Mouse (Mus musculus): Measurements from ENCODE around the gene Col6a1. TPM values are rescaled to one million over a fixed set of nuclear protein-coding genes. Genes with fewer than 3 reads are reported as not detected.

The Col6a1 gene
- polyA plus RNA-seq, 1 experiment from 2014 or later, result 7.8 TPM

DNA sequence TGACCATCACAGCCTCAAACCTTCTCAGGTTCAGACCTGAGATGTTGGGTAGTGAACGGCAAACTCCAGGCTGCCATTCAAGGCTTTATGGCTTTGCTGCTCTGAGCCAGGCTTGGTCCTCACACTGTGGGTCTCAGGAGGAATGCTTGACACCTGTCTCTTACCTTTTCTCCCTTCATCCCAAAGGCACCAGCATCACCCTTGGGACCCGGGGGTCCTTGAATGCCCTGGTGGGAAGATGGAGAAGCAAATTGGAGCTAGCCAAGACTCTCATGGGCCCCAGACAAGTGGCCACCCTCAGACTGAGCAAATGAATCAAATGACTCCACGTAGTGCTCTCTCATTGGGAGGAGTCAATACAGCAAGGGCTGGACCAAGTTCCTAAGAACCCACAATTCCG is 8.3 kb downstream of the Col6a1 start:
- WGBS, result 93% methylated on average over 4 of the region's 4 CpGs
- no peak overlapping the region for H3K4me3 ChIP-seq
- no peak for DNase-seq (ENCODE audit: low spot score)
- H3K27me3 ChIP-seq (ENCODE audit: low read depth, poor library complexity, severe bottlenecking), result no peaks in the 10 kb centered on the region
- H3K9me3 ChIP-seq (replicated peaks), result no peaks in the 10 kb centered on the region
- 0 out of 2 replicates have a peak, but pooled peaks cover 5% of the 10 kb centered on the region for H3K36me3 ChIP-seq
- no peak overlapping the region for H3K27ac ChIP-seq
- H3K4me1 ChIP-seq, result 0 out of 2 replicates have a peak, but pooled peaks cover 7% of the 10 kb centered on the region

DNA sequence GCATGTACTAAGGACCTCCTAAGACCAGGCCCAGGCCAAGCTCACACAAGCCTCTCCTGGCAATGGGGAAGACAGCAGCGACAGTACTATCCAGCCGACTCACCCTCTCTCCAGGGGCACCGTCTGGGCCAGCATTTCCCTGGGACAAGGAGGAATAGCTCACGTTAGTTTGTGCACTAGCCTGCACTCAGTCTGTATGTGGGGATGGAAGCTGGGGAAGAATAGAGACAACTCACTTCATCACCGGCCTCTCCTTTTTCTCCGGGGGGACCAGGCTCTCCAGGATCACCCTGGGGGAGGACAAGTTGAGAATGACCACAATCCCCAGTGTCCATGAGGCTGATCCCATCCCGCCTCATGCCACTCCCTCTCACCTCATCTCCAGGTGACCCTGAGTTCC is 8.9 kb downstream of the Col6a1 start:
- 0 out of 2 replicates have a peak, but pooled peaks cover 5% of the 10 kb centered on the region for H3K36me3 ChIP-seq
- WGBS, result 89% methylated on average over 7 of the region's 7 CpGs

GRCm38 (mm10) chr10:76714303-76714702 is 11.7 kb downstream of the Col6a1 start:
- H3K9me3 ChIP-seq (replicated peaks), result no peaks in the 10 kb centered on the region
- no peak overlapping the region for H3K4me3 ChIP-seq
- 86% methylated on average over 7 of the region's 7 CpGs for WGBS
- no peak for DNase-seq (ENCODE audit: low spot score)
- H3K4me1 ChIP-seq, result 0 out of 2 replicates have a peak, but pooled peaks cover 7% of the 10 kb centered on the region
- H3K27ac ChIP-seq, result no peak overlapping the region
- no peaks in the 10 kb centered on the region for H3K27me3 ChIP-seq (ENCODE audit: low read depth, poor library complexity, severe bottlenecking)
- H3K36me3 ChIP-seq, result peaks cover 9% of the 10 kb centered on the region

More for the DNA sequence above, 8.9 kb downstream of the Col6a1 start:
- Histone ChIP-seq H3K27ac (no peak overlapping the region), H3K9me3 (replicated peaks) (no peaks in the 10 kb centered on the region), H3K4me1 (0 out of 2 replicates have a peak, but pooled peaks cover 7% of the 10 kb centered on the region), H3K27me3 (ENCODE audit: low read depth, poor library complexity, severe bottlenecking) (no peaks in the 10 kb centered on the region), H3K4me3 (no peak overlapping the region)
- DNase-seq (ENCODE audit: low spot score), result no peak

- no peak for DNase-seq (ENCODE audit: low spot score)
- H3K9me3 ChIP-seq (replicated peaks), result no peaks in the 10 kb centered on the region
- H3K4me1 ChIP-seq, result no peaks in the 10 kb centered on the region
- no peak overlapping the region for H3K27ac ChIP-seq
- 80% methylated on average over 3 of the region's 3 CpGs for WGBS
- no peak overlapping the region for H3K4me3 ChIP-seq
- H3K36me3 ChIP-seq, result peaks cover 9% of the 10 kb centered on the region
- no peaks in the 10 kb centered on the region for H3K27me3 ChIP-seq (ENCODE audit: low read depth, poor library complexity, severe bottlenecking)
Observed at GRCm38 (mm10) chr10:76712500-76712899, 13.5 kb downstream of the Col6a1 start.

- Histone ChIP-seq H3K27me3 (ENCODE audit: low read depth, poor library complexity, severe bottlenecking) (no peaks in the 10 kb centered on the region), H3K36me3 (peaks cover 4% of the 10 kb centered on the region), H3K9me3 (replicated peaks) (no peaks in the 10 kb centered on the region), H3K4me3 (no peak overlapping the region), H3K4me1 (no peaks in the 10 kb centered on the region), H3K27ac (no peak overlapping the region)
- DNase-seq (ENCODE audit: low spot score), result no peak
- WGBS, result 93% methylated on average over 16 of the region's 16 CpGs
Observed at GRCm38 (mm10) chr10:76711331-76711730, 14.6 kb downstream of the Col6a1 start.

- peaks cover 4% of the 10 kb centered on the region for H3K36me3 ChIP-seq
- no peaks in the 10 kb centered on the region for H3K4me1 ChIP-seq
- 87% methylated on average over 3 of the region's 3 CpGs for WGBS
- H3K27me3 ChIP-seq (ENCODE audit: low read depth, poor library complexity, severe bottlenecking), result no peaks in the 10 kb centered on the region
- no peaks in the 10 kb centered on the region for H3K9me3 ChIP-seq (replicated peaks)
- H3K4me3 ChIP-seq, result no peak overlapping the region
- no peak overlapping the region for H3K27ac ChIP-seq
- DNase-seq (ENCODE audit: low spot score), result no peak
Observed at GRCm38 (mm10) chr10:76708465-76708864, 17.5 kb downstream of the Col6a1 start.

GRCm38 (mm10) chr10:76707584-76707983 is 18.4 kb downstream of the Col6a1 start:
- 95% methylated on average over 1 of the region's 1 CpGs for WGBS
- H3K4me1 ChIP-seq, result no peaks in the 10 kb centered on the region
- no peak for DNase-seq (ENCODE audit: low spot score)
- no peak overlapping the region for H3K27ac ChIP-seq
- no peaks in the 10 kb centered on the region for H3K27me3 ChIP-seq (ENCODE audit: low read depth, poor library complexity, severe bottlenecking)
- H3K36me3 ChIP-seq, result peaks cover 4% of the 10 kb centered on the region
- H3K9me3 ChIP-seq (replicated peaks), result no peaks in the 10 kb centered on the region
- H3K4me3 ChIP-seq, result no peak overlapping the region

DNA sequence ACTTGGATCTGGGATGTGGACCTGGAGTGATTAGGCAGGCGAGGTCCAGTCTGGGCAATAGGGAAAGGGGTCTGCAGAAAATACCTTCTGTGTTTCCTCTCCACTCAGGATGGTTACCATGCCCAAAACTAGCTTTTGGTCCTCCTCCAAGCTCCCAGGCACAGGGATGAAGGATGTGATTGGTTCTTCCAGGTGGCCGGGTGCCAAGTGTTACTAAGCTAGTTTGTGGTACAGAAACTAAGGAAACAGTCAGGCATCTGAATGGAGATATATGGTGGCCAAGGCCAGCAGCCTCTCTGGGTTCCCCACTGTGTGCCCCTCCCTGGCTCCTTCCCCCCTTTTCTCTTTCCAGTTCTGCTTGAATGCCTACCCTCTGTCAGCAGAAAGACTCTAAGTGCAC is 19.0 kb downstream of the Col6a1 start:
- DNase-seq (ENCODE audit: low spot score), result no peak
- Histone ChIP-seq H3K4me3 (no peak overlapping the region), H3K4me1 (no peaks in the 10 kb centered on the region), H3K27me3 (ENCODE audit: low read depth, poor library complexity, severe bottlenecking) (no peaks in the 10 kb centered on the region), H3K36me3 (peaks cover 4% of the 10 kb centered on the region), H3K9me3 (replicated peaks) (no peaks in the 10 kb centered on the region), H3K27ac (no peak overlapping the region)
- WGBS, result 80% methylated on average over 2 of the region's 2 CpGs

DNA sequence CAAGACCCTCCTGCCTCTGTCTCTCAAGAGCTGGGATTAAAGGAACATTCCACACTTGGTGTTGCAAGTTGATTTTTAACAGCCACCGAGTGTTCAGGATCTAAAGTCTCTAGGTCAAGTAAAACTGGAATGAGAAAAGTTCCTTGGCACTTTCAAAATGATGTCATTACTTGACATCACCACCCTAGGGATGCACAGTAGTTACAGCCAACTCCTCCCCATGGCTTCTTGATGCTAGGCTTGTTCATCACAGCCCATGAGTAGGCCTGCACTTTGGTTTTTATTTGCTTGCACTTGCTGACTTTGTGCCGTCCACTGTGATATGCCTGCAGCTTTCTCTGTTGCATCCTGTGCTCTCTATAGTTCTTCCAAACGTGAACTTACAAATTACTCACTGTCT is 21.6 kb downstream of the Col6a1 start:
- H3K4me1 ChIP-seq, result 0 out of 2 replicates have a peak, but pooled peaks cover 2% of the 10 kb centered on the region
- no peaks in the 10 kb centered on the region for H3K27me3 ChIP-seq (ENCODE audit: low read depth, poor library complexity, severe bottlenecking)
- H3K27ac ChIP-seq, result no peak overlapping the region
- no peaks in the 10 kb centered on the region for H3K9me3 ChIP-seq (replicated peaks)
- DNase-seq (ENCODE audit: low spot score), result no peak
- no peak overlapping the region for H3K4me3 ChIP-seq
- no peaks in the 10 kb centered on the region for H3K36me3 ChIP-seq
- 85% methylated on average over 3 of the region's 3 CpGs for WGBS

DNA sequence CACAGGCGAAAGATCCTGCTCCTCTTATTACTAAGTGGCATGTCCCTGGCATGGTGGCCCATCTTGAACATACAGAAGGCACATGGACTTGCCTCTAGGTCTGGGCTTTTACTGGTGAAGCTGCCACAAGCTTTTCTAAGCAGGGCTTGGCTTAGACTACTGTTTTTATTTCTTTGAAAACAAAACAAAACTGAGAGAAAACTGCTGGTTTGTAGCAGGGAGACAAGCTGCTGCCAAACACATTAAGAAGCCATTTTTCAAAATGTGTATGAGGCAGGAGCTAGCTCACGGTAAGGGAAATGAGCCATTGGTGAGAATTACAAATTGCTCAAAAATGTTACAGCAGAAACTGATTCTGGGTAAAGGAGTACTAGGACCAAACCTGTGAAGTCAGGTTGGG is 24.5 kb downstream of the Col6a1 start:
- Histone ChIP-seq H3K27ac (no peak overlapping the region), H3K4me1 (0 out of 2 replicates have a peak, but pooled peaks cover 2% of the 10 kb centered on the region), H3K27me3 (ENCODE audit: low read depth, poor library complexity, severe bottlenecking) (no peaks in the 10 kb centered on the region), H3K36me3 (no peaks in the 10 kb centered on the region), H3K9me3 (replicated peaks) (no peaks in the 10 kb centered on the region), H3K4me3 (no peak overlapping the region)
- no peak for DNase-seq (ENCODE audit: low spot score)
- 85% methylated on average over 2 of the region's 2 CpGs for WGBS

DNA sequence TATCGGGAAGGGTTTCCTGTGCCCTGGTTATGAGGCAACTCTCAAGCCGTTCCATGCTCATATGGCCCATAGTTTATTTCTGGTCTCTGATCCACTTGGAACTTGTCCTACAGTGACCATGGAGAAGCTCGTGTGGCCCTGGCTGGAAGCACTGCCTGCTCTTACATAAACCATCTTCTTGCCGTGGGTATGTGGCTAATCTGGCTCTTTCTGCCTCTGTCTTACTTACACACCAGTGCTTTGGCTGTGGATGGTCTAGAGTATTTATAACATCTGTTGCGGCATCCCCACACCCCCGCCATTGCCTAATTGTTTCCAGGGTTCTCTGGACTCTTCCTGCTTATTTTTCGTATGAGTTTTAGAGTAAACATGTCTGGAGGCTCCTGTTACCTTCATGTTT is 26.2 kb downstream of the Col6a1 start:
- no peak overlapping the region for H3K27ac ChIP-seq
- H3K4me1 ChIP-seq, result 0 out of 2 replicates have a peak, but pooled peaks cover 2% of the 10 kb centered on the region
- 75% methylated on average over 7 of the region's 7 CpGs for WGBS
- no peaks in the 10 kb centered on the region for H3K27me3 ChIP-seq (ENCODE audit: low read depth, poor library complexity, severe bottlenecking)
- no peak for DNase-seq (ENCODE audit: low spot score)
- H3K4me3 ChIP-seq, result no peak overlapping the region
- H3K9me3 ChIP-seq (replicated peaks), result no peaks in the 10 kb centered on the region
- no peaks in the 10 kb centered on the region for H3K36me3 ChIP-seq

DNA sequence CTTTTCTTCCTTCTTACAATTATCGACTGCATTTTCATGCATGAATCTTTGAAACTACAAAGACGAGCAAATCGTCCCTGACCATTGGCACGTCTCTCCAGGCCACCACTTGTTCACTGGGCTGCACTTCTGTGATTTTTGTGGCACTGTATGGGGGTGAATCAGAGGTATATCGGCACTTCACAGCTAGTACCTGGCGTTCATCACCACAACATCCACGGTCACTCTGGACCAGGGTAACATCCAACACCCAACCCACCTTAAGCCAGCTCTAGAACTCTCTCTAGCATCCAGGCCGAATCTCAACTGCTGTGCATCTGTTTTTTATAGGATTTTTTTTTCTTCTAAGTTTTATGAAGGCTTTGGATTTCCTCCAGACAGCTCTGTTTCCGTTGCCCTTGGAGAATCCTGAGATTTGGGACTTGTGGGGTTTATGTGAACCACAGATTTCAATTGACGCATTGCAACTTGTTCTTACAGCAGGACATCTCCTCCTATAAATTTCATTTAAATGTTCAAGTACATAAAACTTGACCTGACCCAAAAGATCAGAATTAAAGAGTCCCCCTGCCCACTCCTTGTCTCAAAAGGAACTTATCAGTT is 30.6 kb downstream of the Col6a1 start:
- H3K36me3 ChIP-seq, result no peaks in the 10 kb centered on the region
- WGBS, result 90% methylated on average over 10 of the region's 10 CpGs
- no peaks in the 10 kb centered on the region for H3K27me3 ChIP-seq (ENCODE audit: low read depth, poor library complexity, severe bottlenecking)
- no peaks in the 10 kb centered on the region for H3K9me3 ChIP-seq (replicated peaks)
- H3K4me3 ChIP-seq, result no peak overlapping the region
- H3K4me1 ChIP-seq, result 0 out of 2 replicates have a peak, but pooled peaks cover 2% of the 10 kb centered on the region
- no peak overlapping the region for H3K27ac ChIP-seq
- DNase-seq (ENCODE audit: low spot score), result no peak

DNA sequence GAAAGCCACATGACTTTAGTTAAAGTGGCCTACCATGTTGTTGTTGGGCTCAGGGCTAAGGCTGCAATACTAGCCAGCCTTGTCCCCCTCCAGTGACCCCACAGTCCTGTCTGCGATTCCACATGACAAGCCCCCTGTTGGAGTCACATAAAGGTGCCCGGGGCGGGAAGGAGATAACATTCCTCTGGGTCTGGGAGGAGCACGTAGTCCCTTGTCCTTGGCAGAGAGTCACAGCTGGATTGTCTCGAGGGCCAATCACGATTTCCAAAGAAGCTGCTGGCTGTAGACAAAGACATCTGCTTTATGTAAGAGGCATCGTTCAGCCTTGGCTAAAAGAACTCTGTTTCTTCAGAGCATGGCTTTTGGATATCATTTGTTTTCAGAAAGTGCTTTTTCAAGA is 31.2 kb downstream of the Col6a1 start:
- DNase-seq (ENCODE audit: low spot score), result no peak
- no peaks in the 10 kb centered on the region for H3K36me3 ChIP-seq
- H3K4me1 ChIP-seq, result no peaks in the 10 kb centered on the region
- no peaks in the 10 kb centered on the region for H3K9me3 ChIP-seq (replicated peaks)
- H3K27ac ChIP-seq, result no peak overlapping the region
- no peak overlapping the region for H3K4me3 ChIP-seq
- 70% methylated on average over 7 of the region's 7 CpGs for WGBS
- H3K27me3 ChIP-seq (ENCODE audit: low read depth, poor library complexity, severe bottlenecking), result no peaks in the 10 kb centered on the region

- no peaks in the 10 kb centered on the region for H3K9me3 ChIP-seq (replicated peaks)
- DNase-seq (ENCODE audit: low spot score), result no peak
- H3K4me1 ChIP-seq, result no peaks in the 10 kb centered on the region
- H3K36me3 ChIP-seq, result no peaks in the 10 kb centered on the region
- H3K27me3 ChIP-seq (ENCODE audit: low read depth, poor library complexity, severe bottlenecking), result no peaks in the 10 kb centered on the region
- no peak overlapping the region for H3K4me3 ChIP-seq
- 75% methylated on average over 2 of the region's 2 CpGs for WGBS
- no peak overlapping the region for H3K27ac ChIP-seq
Observed at GRCm38 (mm10) chr10:76693446-76693845, 32.5 kb downstream of the Col6a1 start.

Data from limb, embryonic 10.5 days (tissue).